2 mouse cellular contexts compared by ENCODE assay signal in genomic region chr11:95369964-95370890, GRCm38 (mm10).
A peak's percentile ranks its signal among the peaks of the same experiment; 100 is the strongest.
TF ChIP-seq lines count a peak whose summit lies in the region.

No protein-coding gene starts in this region.

TF ChIP-seq in CH12.LX, 34 proteins besides CTCF, POLR2A, EP300 and RAD21 (continued from another document):
- TF ChIP-seq ZKSCAN1 (IDR thresholded peaks at IDR 0.05; ENCODE audit: borderline replicate concordance, low read depth, low read length) (no peak), E2F4 (IDR thresholded peaks at IDR 0.05; ENCODE audit: insufficient replicate concordance, low read depth, low read length) (no peak), NELFE (IDR thresholded peaks at IDR 0.05; ENCODE audit: low read depth, low read length) (no peak), USF1 (IDR thresholded peaks at IDR 0.05; ENCODE audit: low read depth, low read length) (no peak), ZNF384 (IDR thresholded peaks at IDR 0.05; ENCODE audit: low read depth, low read length) (no peak), BHLHE40 (IDR thresholded peaks at IDR 0.05; ENCODE audit: low read depth, low read length) (peak; percentile 42; the same call in 1 of the 2 replicates), PAX5 (IDR thresholded peaks at IDR 0.05; ENCODE audit: low read length) (no peak), ETS1 (conservative IDR thresholded peaks at IDR 0.05; ENCODE audit: low read depth, low read length) (no peak), TBP (conservative IDR thresholded peaks at IDR 0.05; ENCODE audit: low read depth, low read length) (no peak), MXI1 (IDR thresholded peaks at IDR 0.05; ENCODE audit: low read depth, low read length) (0 out of 2 replicates have a peak, but pooled peaks have one; percentile 36), SIN3A (IDR thresholded peaks at IDR 0.05; ENCODE audit: low read length) (no peak)
TF ChIP-seq in CH12.LX: peak in this region for 3.

TF ChIP-seq in myocyte, 11 proteins besides CTCF, POLR2A, EP300 and RAD21 (continued from another document):
- TF ChIP-seq POLR2AphosphoS2 (IDR thresholded peaks at IDR 0.05; ENCODE audit: insufficient read length, low read depth) (no peak), TCF3 (IDR thresholded peaks at IDR 0.05; ENCODE audit: insufficient read length, low read depth) (peak; percentile 96), SRF (IDR thresholded peaks at IDR 0.05; ENCODE audit: control insufficient read depth, insufficient read length, low read depth) (no peak), MAX (IDR thresholded peaks at IDR 0.05; ENCODE audit: low read depth) (peak; percentile 0), CEBPB (IDR thresholded peaks at IDR 0.05; ENCODE audit: insufficient read depth, poor library complexity, severe bottlenecking) (peak; percentile 96), E2F4 (IDR thresholded peaks at IDR 0.05; ENCODE audit: insufficient read depth) (no peak), MYOD1 (IDR thresholded peaks at IDR 0.05; ENCODE audit: control insufficient read depth in 1 of 3, insufficient read length in 2 of 3, low read depth in 2 of 3) (peak; percentile 95 to 100 (median 100))
